Mouse (Mus musculus) ES-E14 (cell line): Measurements from ENCODE around the gene Gm11116. TPM values are rescaled to one million over a fixed set of nuclear protein-coding genes. Genes with fewer than 3 reads are reported as not detected.
"Not testable (repeated sequence)": the region's sequence is repeated elsewhere in the genome, so short reads cannot be mapped to it uniquely, and the experiment has no call there.

Experiments
- DNase-seq: peaks from one replicate; pipeline ENCODE4 v3.0.0-alpha.2; 2013; ENCODE audit warnings: low read depth, low spot score
- H3K27ac ChIP-seq: 2 replicates; pipeline ENCODE4 v1.5.1; 2012; ENCODE audit warnings: low read depth, mild to moderate bottlenecking, low read length, moderate library complexity, mixed read lengths; ENCODE audit not compliant: poor library complexity, insufficient read depth, severe bottlenecking
- H3K36me3 ChIP-seq: 2 replicates; pipeline ENCODE4 v1.6.1; 2012; ENCODE audit warnings: mild to moderate bottlenecking, low read length, moderate library complexity, mixed read lengths; ENCODE audit not compliant: control insufficient read depth, poor library complexity, insufficient read depth, severe bottlenecking
- H3K4me1 ChIP-seq, 2 experiments: fragments of 150-350 bp in 1 of 2; sonication (generic) in 1 of 2; 2 replicates each; pipeline ENCODE4 v1.6.1; 2012; ENCODE audit warnings: low read length in 2 of 2, mild to moderate bottlenecking in 1 of 2, mixed read lengths in 1 of 2; ENCODE audit not compliant: control insufficient read depth in 2 of 2, insufficient read depth in 2 of 2, poor library complexity in 1 of 2
- H3K4me3 ChIP-seq, 2 experiments: fragments of 150-350 bp in 1 of 2; sonication (generic) in 1 of 2; 2 replicates each; pipeline ENCODE4 v1.5.1; 2012; ENCODE audit warnings: low read length in 2 of 2, low read depth in 1 of 2, mild to moderate bottlenecking in 1 of 2, mixed read lengths in 1 of 2; ENCODE audit not compliant: insufficient read depth in 1 of 2, poor library complexity in 1 of 2, severe bottlenecking in 1 of 2
- H3K9ac ChIP-seq: 2 replicates; pipeline ENCODE4 v1.6.1; 2012; ENCODE audit warnings: low read depth, mild to moderate bottlenecking, low read length, mixed read lengths; ENCODE audit not compliant: poor library complexity, insufficient read depth, severe bottlenecking
- H3K9me3 ChIP-seq: fragments of 150-350 bp; sonication (generic); 2 replicates; pipeline ENCODE4 v1.6.1; 2012; ENCODE audit warnings: low read depth, mild to moderate bottlenecking, low read length; ENCODE audit not compliant: control insufficient read depth, insufficient read depth
- CHD2 ChIP-seq: IDR thresholded peaks from 2 replicates; pipeline ENCODE4 v1.6.1; 2014; ENCODE audit warnings: mild to moderate bottlenecking, low read depth, low read length, inconsistent platforms
- HCFC1 ChIP-seq: IDR thresholded peaks from 2 replicates; pipeline ENCODE4 v1.6.1; 2012; ENCODE audit warnings: low read length, inconsistent platforms, borderline replicate concordance; ENCODE audit not compliant: insufficient read depth
- MAFK ChIP-seq: IDR thresholded peaks from 2 replicates; pipeline ENCODE4 v1.6.1; 2014; ENCODE audit warnings: mild to moderate bottlenecking, low read depth, low read length, inconsistent platforms; ENCODE audit not compliant: insufficient read depth
- ZC3H11A ChIP-seq: IDR thresholded peaks from 2 replicates; pipeline ENCODE4 v1.6.1; 2012; ENCODE audit warnings: low read depth, mild to moderate bottlenecking, inconsistent platforms, low read length, borderline replicate concordance
- ZNF384 ChIP-seq: IDR thresholded peaks from 2 replicates; pipeline ENCODE4 v1.6.1; 2012; ENCODE audit warnings: low read depth, low read length, inconsistent platforms
- in situ Hi-C, 2 experiments: fragments of 600-800 bp; cut with MboI; formaldehyde crosslinking; loops; one replicate each; pipeline ENCODE4 v1.15.1; 2025; ENCODE audit warnings: low sequenced_read_pairs in 2 of 2, inconsistent platforms in 1 of 2; ENCODE audit not compliant: unreplicated experiment in 2 of 2
- total RNA-seq: library from RNA; depleted of rRNA; stranded (reverse); fragments of 300-350 nt; gene quantifications from 2 replicates; pipeline ENCODE4 v1.2.3, GENCODE M21; 2012; rRNA removed

The Gm11116 gene
- not detected in 2 replicates for total RNA-seq

- no peaks in the 10 kb centered on the region for H3K4me1 ChIP-seq
- H3K27ac ChIP-seq = no peak within 1 kb of the TSS
- no peaks in the 10 kb centered on the region for H3K36me3 ChIP-seq
- DNase-seq = no peak
- in situ Hi-C loops = no loop called here
- peak within 1 kb of the TSS; percentile 60 to 68 for H3K4me3 ChIP-seq
- H3K9ac ChIP-seq = peak within 1 kb of the TSS; percentile 59
- H3K9me3 ChIP-seq = no peaks in the 10 kb centered on the region
- TF ChIP-seq HCFC1 (no peak), CHD2 (no peak), ZNF384 (no peak), ZC3H11A (no peak), MAFK (no peak)
These were observed at the start of gene Gm11116 for GRCm38 (mm10) chr5:88111430-88111829. Gm11116 (minus strand) TSS chr5:88111530.

DNA sequence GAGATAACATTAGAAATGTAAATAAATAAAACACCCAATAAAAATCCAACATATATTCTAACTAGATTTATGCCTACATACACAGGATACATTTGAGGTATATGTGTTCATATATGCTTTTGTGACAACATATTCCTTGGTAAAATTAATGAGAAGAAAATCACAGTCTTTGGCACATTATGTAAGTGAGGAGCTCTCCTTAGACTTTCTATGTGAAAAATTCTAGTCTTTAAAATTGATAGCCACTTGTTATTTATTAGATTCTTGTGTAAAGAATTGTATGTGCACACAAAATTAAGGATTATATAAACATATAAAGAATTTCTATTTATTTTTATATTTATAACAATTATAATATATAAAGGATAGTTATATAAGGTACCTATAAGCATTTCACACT lies 42.7 kb upstream of the Gm11116 start, which contains the start of gene Gm11115:
TSS of gene Gm11115 (minus strand) at position 101 of the 400 bp plus-strand sequence.
- H3K4me3 ChIP-seq = no peak within 1 kb of the TSS
- TF ChIP-seq MAFK (no peak), ZNF384 (no peak), HCFC1 (no peak), ZC3H11A (no peak), CHD2 (no peak)
- H3K27ac ChIP-seq = no peak within 1 kb of the TSS
- no peaks in the 10 kb centered on the region for H3K4me1 ChIP-seq
- H3K36me3 ChIP-seq = no peaks in the 10 kb centered on the region
- H3K9me3 ChIP-seq = no peaks in the 10 kb centered on the region
- no peak for DNase-seq
- in situ Hi-C loops = no loop called here
- no peak within 1 kb of the TSS for H3K9ac ChIP-seq

DNA sequence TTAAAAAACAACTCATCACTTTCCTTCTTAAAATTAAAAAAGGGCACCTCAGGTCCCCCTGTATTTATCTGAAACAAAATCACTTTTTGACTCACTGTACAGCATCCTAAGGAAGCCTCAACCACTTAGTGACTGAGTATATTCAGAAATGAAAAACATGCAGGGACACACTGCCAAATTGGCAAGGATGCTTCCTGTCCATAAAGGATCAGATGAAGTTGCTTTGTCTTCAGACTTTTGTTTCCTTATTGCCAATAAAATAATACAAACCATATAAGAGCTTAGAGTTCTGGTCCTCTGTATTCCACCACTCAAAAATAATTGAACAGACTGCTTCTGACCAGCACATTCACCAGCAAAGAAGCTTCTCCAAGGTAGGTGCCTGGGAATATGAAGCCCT lies 25.1 kb downstream of the Gm11116 start, which contains the start of gene Smr2:
TSS of gene Smr2 (plus strand) at position 301 of the 400 bp plus-strand sequence.
- H3K4me1 ChIP-seq, in situ Hi-C loops, H3K4me3 ChIP-seq, H3K9ac ChIP-seq, DNase-seq, H3K36me3 ChIP-seq, H3K9me3 ChIP-seq, H3K27ac ChIP-seq: not testable (repeated sequence)

Other genes starting within 250 kb of the Gm11116 start
- not detected in 2 replicates for gene Odam, start 226.5 kb downstream of the Gm11116 start, total RNA-seq
- 1.6 and 2.2 TPM in 2 replicates for gene Csn3, start 186.0 kb downstream of the Gm11116 start, total RNA-seq
- gene 2310003L06Rik, start 142.1 kb downstream of the Gm11116 start, total RNA-seq = 1.3 and 2.7 TPM in 2 replicates
- gene Gm28434, start 142.0 kb downstream of the Gm11116 start, total RNA-seq = not detected in 2 replicates
- gene Cabs1, start 132.1 kb downstream of the Gm11116 start, total RNA-seq = 0.42 and 0.45 TPM in 2 replicates
- not detected in 2 replicates for gene Smr3a, start 109.0 kb downstream of the Gm11116 start, total RNA-seq
- gene Smr2, start 25.0 kb downstream of the Gm11116 start, total RNA-seq = not detected in 2 replicates
- gene Gm11115, start 42.6 kb upstream of the Gm11116 start, total RNA-seq = not detected in 2 replicates
- not detected in 2 replicates for gene Gm7714, start 157.4 kb upstream of the Gm11116 start, total RNA-seq
- not detected in 2 replicates for gene Prol1, start 205.8 kb upstream of the Gm11116 start, total RNA-seq